ENCODE assay signal across 9 mouse cellular contexts in the genomic region with DNA sequence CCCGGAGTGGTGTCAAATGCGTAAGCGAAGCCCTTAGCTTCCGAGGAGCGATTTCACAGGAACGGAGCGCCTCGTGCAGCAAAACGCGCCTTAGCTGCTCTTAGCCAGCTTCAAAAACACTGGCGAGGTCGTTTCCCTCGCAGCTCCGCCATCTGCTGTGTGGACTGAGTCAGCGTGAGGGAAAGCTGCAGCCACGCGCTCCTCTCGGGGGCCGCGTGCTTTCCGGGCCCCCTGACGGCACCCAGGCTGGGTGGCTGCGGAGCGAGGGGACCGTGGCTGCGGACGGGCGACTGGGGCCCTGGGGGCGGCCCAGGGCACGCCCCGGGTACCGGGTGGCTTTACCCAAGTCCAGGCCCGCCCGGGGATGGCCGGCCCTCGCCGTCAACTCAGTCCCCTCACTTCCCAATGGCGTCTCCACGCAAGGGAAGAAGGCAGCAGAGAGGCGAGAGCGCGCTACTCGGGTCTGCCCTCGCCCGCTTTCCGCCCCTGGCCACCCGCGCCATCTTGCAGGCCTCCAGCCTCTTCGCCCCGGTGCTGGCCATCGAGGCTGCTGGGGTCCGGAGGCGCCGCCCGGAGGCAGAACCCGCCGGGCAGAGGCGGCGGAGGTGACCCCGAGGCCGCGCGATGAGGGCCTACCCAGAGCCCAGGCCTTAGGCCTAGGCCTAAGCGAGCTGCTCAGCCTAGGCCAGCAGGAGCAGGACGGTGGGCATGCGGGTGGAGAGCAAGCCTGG. TPM values are rescaled to one million over a fixed set of nuclear protein-coding genes. Genes with fewer than 3 reads are reported as not detected.
DNase-seq lines count a peak whose midpoint lies in the region; ATAC-seq lines count a peak whose summit lies in the region.
"Had no signal": no experiment of that assay in that cellular context is flagged by ENCODE, and none has a peak within 500 bp of the region (broad histone marks: within the 10 kb centered on the region; RNA-seq: fewer than 3 reads in every experiment).

No protein-coding gene starts in this region.

- no peak overlapping the region for H3K27ac ChIP-seq in heart, embryonic 14.5 days (replicated peaks in 1 of 2; ENCODE audit: control insufficient read depth in 1 of 2, insufficient read depth in 1 of 2, low read depth in 2 of 2, low read length in 2 of 2)
- peak overlapping the region; percentile 76 for H3K27ac ChIP-seq in limb, embryonic 12.5 days
- H3K27ac ChIP-seq in neural tube, embryonic 15.5 days (replicated peaks) = peak overlapping the region; percentile 84
- H3K27ac ChIP-seq: macrophage had no signal

- H3K4me3 ChIP-seq in heart, embryonic 14.5 days (ENCODE audit: control insufficient read depth in 1 of 2, insufficient read depth in 1 of 2, low read depth in 1 of 2, low read length in 2 of 2) = peak overlapping the region; percentile 14 to 46
- H3K4me3 ChIP-seq in limb, embryonic 12.5 days (replicated peaks) = peak overlapping the region; percentile 43
- H3K4me3 ChIP-seq in neural tube, embryonic 15.5 days (replicated peaks) = peak overlapping the region; percentile 48

- H3K36me3 ChIP-seq in heart, embryonic 14.5 days (ENCODE audit: control insufficient read depth, insufficient read depth, low read length) = no peaks in the 10 kb centered on the region
- H3K36me3 ChIP-seq in limb, embryonic 12.5 days = no peaks in the 10 kb centered on the region
- H3K36me3 ChIP-seq in neural tube, embryonic 15.5 days = no peaks in the 10 kb centered on the region

- DNase-seq in adrenal gland, adult (ENCODE audit: inconsistent age in 2 of 2, low spot score in 1 of 2) = peak; percentile 13 to 51
- no peak for DNase-seq in adrenal gland, adult 18-20 months (ENCODE audit: low spot score in 2 of 2)
- DNase-seq in lung, postnatal 4 days = peak; percentile 11 to 33
- DNase-seq in lung, postnatal 14 days = no peak

- peaks cover 6 to 21% of the 10 kb centered on the region in 2 experiments; a peak in 2 of 4 replicates for H3K4me1 ChIP-seq in heart, embryonic 14.5 days (ENCODE audit: control insufficient read depth in 2 of 2, insufficient read depth in 2 of 2, low read length in 2 of 2)
- peaks cover 7% of the 10 kb centered on the region; the same call in 1 of the 2 replicates for H3K4me1 ChIP-seq in limb, embryonic 12.5 days (replicated peaks)
- H3K4me1 ChIP-seq in neural tube, embryonic 15.5 days = peaks cover 24% of the 10 kb centered on the region

- H3K27me3 ChIP-seq in heart, embryonic 14.5 days (ENCODE audit: control insufficient read depth, insufficient read depth, low read length) = peaks cover 70% of the 10 kb centered on the region
- peaks cover 40% of the 10 kb centered on the region for H3K27me3 ChIP-seq in limb, embryonic 12.5 days
- H3K27me3 ChIP-seq in neural tube, embryonic 15.5 days (replicated peaks) = peaks cover 39% of the 10 kb centered on the region

- ATAC-seq in heart, embryonic 14.5 days (ENCODE audit: insufficient number of reproducible peaks, insufficient read depth, low FRiP score, low read depth) = peak; percentile 32; the same call in 1 of the 2 replicates
- peak; percentile 67 for ATAC-seq in limb, embryonic 12.5 days (ENCODE audit: insufficient number of reproducible peaks, insufficient read depth, low FRiP score, low TSS enrichment, low read depth)
- peak; percentile 85 for ATAC-seq in neural tube, embryonic 15.5 days (ENCODE audit: low FRiP score)
- no peak for ATAC-seq in megakaryocyte-erythroid progenitor cell, adult 5-6 weeks (replicated peaks; ENCODE audit: low FRiP score, low TSS enrichment, poor library complexity, severe bottlenecking)

- H3K4me2 ChIP-seq in heart, embryonic 14.5 days (ENCODE audit: low read length) = peak overlapping the region; percentile 83
- H3K4me2 ChIP-seq in limb, embryonic 12.5 days = peak overlapping the region; percentile 72
- peak overlapping the region; percentile 86 for H3K4me2 ChIP-seq in neural tube, embryonic 15.5 days

- WGBS in heart, embryonic 14.5 days = 8% methylated on average over 64 of the region's 66 CpGs
- WGBS in limb, embryonic 12.5 days = 6% methylated on average over 65 of the region's 66 CpGs
- WGBS in neural tube, embryonic 15.5 days = 6% methylated on average over 63 of the region's 66 CpGs

- H3K9me3 ChIP-seq in heart, embryonic 14.5 days (ENCODE audit: control insufficient read depth, low read length) = no peaks in the 10 kb centered on the region
- H3K9me3 ChIP-seq in limb, embryonic 12.5 days = no peaks in the 10 kb centered on the region
- no peaks in the 10 kb centered on the region for H3K9me3 ChIP-seq in neural tube, embryonic 15.5 days (replicated peaks)

- peak overlapping the region; percentile 62; the same call in 1 of the 2 replicates for H3K9ac ChIP-seq in heart, embryonic 14.5 days (ENCODE audit: low read length)
- H3K9ac ChIP-seq in limb, embryonic 12.5 days (replicated peaks) = peak overlapping the region; percentile 72
- peak overlapping the region; percentile 57 for H3K9ac ChIP-seq in neural tube, embryonic 15.5 days (replicated peaks)

RNA-seq across cellular contexts. Expression of a gene that starts 13.0 kb away (rescaled TPM):
- total RNA-seq in adrenal gland, adult 18-20 months (2021) = not detected
- polyA plus RNA-seq in heart, embryonic 14.5 days (2014; fragmentation: Nextera tagmentation; extraction: Ambion mirVana) = not detected in 2 replicates
- polyA plus RNA-seq in limb, embryonic 12.5 days (2016; fragmentation: Nextera tagmentation; extraction: Ambion mirVana) = 0.15 and 0.19 TPM in 2 replicates
- 0.06 and 0.13 TPM in 2 replicates for polyA plus RNA-seq in neural tube, embryonic 15.5 days (2015; fragmentation: Nextera tagmentation; extraction: Ambion mirVana)
- total RNA-seq in megakaryocyte-erythroid progenitor cell, adult 5-6 weeks (2014; fragmentation: Nextera tagmentation) = 0.55 TPM in 1 of 2 replicates, not detected in the other
- total RNA-seq in megakaryocyte-erythroid progenitor cell, adult 5-6 weeks (2017) = 0.19 and 1.1 TPM in 2 replicates
- polyA plus RNA-seq: macrophage had no signal

Comparison
In these comparisons a context has a peak if more than half of its experiments do, and no peak if none do; other contexts are left out.
1. DNase-seq: peak in adrenal gland, adult (2 of 2) and lung, postnatal 4 days (2 of 2); none in adrenal gland, adult 18-20 months (0 of 2) and lung, postnatal 14 days (single experiment).
2. H3K27ac ChIP-seq: peak in limb, embryonic 12.5 days (single experiment) and neural tube, embryonic 15.5 days (single experiment); none in heart, embryonic 14.5 days (0 of 2).
3. Peak in every context shown above with its lines, with median percentiles within 50 percentile points of each other: H3K4me2 ChIP-seq, H3K4me3 ChIP-seq and H3K9ac ChIP-seq.